Mouse (Mus musculus) CH12.LX (cell line): ENCODE measurements around the gene Gpx4.

Experiments used
- CHD2 ChIP-seq: IDR thresholded peaks from 2 replicates; pipeline ENCODE4 v1.6.1; 2011; ENCODE audit warnings: low read length, improper control_type of control experiment
- CTCF ChIP-seq, 2 experiments: IDR thresholded peaks in 1 of 2; conservative IDR thresholded peaks in 1 of 2; 2 replicates each; pipeline ENCODE4 v1.5.1; 2011 to 2012; ENCODE audit warnings: low read depth in 2 of 2, low read length in 2 of 2, improper control_type of control experiment in 1 of 2, inconsistent platforms in 1 of 2, mild to moderate bottlenecking in 1 of 2, moderate library complexity in 1 of 2
- KAT2A ChIP-seq: IDR thresholded peaks from 2 replicates; pipeline ENCODE4 v1.6.1; 2012; ENCODE audit warnings: low read length, improper control_type of control experiment, inconsistent platforms; ENCODE audit not compliant: insufficient replicate concordance
- MAZ ChIP-seq: IDR thresholded peaks from 2 replicates; pipeline ENCODE4 v1.6.1; 2012; ENCODE audit warnings: low read depth, mild to moderate bottlenecking, inconsistent platforms, low read length, improper control_type of control experiment, moderate library complexity
- MYC ChIP-seq: IDR thresholded peaks from 2 replicates; pipeline ENCODE4 v1.6.1; 2011; ENCODE audit warnings: low read depth, mild to moderate bottlenecking, improper control_type of control experiment, low read length
- POLR2A ChIP-seq: IDR thresholded peaks from 2 replicates; pipeline ENCODE4 v1.6.1; 2011; ENCODE audit warnings: low read depth, mild to moderate bottlenecking, improper control_type of control experiment, low read length
- RCOR1 ChIP-seq: conservative IDR thresholded peaks from 2 replicates; pipeline ENCODE4 v1.6.1; 2012; ENCODE audit warnings: low read depth, mild to moderate bottlenecking, inconsistent platforms, low read length, improper control_type of control experiment
- SMC3 ChIP-seq: IDR thresholded peaks from 2 replicates; pipeline ENCODE4 v1.6.1; 2011; ENCODE audit warnings: low read depth, low read length, improper control_type of control experiment
- TCF12 ChIP-seq: IDR thresholded peaks from 2 replicates; pipeline ENCODE4 v1.6.1; 2014; ENCODE audit warnings: low read depth, mild to moderate bottlenecking, inconsistent platforms, low read length, improper control_type of control experiment
- UBTF ChIP-seq: IDR thresholded peaks from 2 replicates; pipeline ENCODE4 v1.6.1; 2012; ENCODE audit warnings: low read depth, mild to moderate bottlenecking, inconsistent platforms, low read length, improper control_type of control experiment, moderate library complexity
- ZC3H11A ChIP-seq: IDR thresholded peaks from 2 replicates; pipeline ENCODE4 v1.6.1; 2012; ENCODE audit warnings: low read depth, mild to moderate bottlenecking, inconsistent platforms, low read length, improper control_type of control experiment

DNA sequence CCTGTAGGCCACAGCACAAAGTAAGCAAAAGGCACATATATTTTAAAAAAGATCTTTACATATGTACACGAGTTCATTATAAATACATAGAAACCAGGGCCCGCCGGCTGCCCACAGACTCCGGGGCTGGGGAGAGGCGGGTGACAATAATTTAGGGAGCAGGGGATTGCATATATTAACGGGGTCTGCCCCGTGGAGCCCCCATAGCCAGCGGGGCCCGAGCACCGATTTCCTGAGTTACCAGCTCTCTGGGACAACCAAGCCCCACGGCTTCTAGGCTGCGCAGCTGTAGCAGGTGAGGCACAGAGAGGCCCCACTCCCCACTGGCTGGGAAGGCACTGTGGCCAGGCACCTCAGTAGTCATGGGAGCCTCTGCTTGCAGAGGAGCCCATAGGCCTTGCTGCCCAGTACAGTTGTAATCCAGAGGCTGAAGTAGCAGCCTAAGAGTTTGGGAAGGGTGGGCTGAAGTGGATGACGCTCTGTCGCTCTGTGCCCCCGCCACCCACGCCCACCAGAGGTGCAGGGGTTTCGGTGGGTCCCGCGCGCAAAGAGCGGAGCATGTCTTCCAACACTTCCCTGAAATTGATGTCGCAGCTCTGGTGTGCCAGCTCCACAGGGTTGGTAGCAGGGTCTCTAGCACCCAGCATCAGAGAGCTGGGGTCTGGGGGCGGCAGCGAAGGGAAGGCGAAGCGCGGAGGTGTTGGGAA, 10.2 kb downstream of the Gpx4 start:
- TF ChIP-seq MYC (no peak), POLR2A (no peak; the same call in 1 of the 2 replicates), CTCF (conservative IDR thresholded peaks at IDR 0.05 in 1 of 2, IDR thresholded peaks at IDR 0.05 in 1 of 2; ENCODE audit: low read depth in 2 of 2, low read length in 2 of 2) (no peak), ZC3H11A (no peak), CHD2 (no peak), SMC3 (no peak), MAZ (no peak), RCOR1 (no peak), KAT2A (no peak), TCF12 (no peak), UBTF (no peak)
